Mouse (Mus musculus) olfactory bulb, adult 2 months (tissue): ENCODE measurements around the gene Scube1. TPM values are rescaled to one million over a fixed set of nuclear protein-coding genes. Genes with fewer than 3 reads are reported as not detected.

Experiments
- H3K27ac ChIP-seq: fragments of 200-500 bp; 2 replicates; pipeline ENCODE4 v1.5.1; 2012; ENCODE audit warnings: low read depth, low read length; ENCODE audit not compliant: insufficient read depth
- H3K4me1 ChIP-seq: fragments of 200-500 bp; 2 replicates; pipeline ENCODE4 v1.6.1; 2012; ENCODE audit warnings: low read length; ENCODE audit not compliant: control insufficient read depth, insufficient read depth
- H3K4me3 ChIP-seq: fragments of 200-500 bp; 2 replicates; pipeline ENCODE4 v1.5.1; 2012; ENCODE audit warnings: mild to moderate bottlenecking, low read depth, low read length, moderate library complexity; ENCODE audit not compliant: insufficient read depth
- CTCF ChIP-seq: fragments of 200-500 bp; IDR thresholded peaks from 2 replicates; pipeline ENCODE4 v1.5.1; 2012; ENCODE audit warnings: low read depth, mild to moderate bottlenecking, low read length, moderate library complexity; ENCODE audit not compliant: insufficient read depth
- POLR2A ChIP-seq: fragments of 200-500 bp; IDR thresholded peaks from 2 replicates; pipeline ENCODE4 v1.6.1; 2012; ENCODE audit warnings: mild to moderate bottlenecking, low read depth, low read length, moderate library complexity; ENCODE audit not compliant: insufficient read depth
- WGBS: fragments of 180-500 bp; shearing (Covaris S2); methylation state at CpG from one replicate; pipeline ENCODE4 v1.1.7; 2018; 5-methylcytosine and 5-hydroxymethylcytosine counted together
- polyA plus RNA-seq: library from polyadenylated mRNA; stranded (reverse); fragments of >200 nt; gene quantifications from 2 replicates; pipeline ENCODE4 v1.2.4, GENCODE M21; 2012; ENCODE audit warnings: low replicate concordance; ENCODE audit not compliant: missing spikeins, insufficient read depth, insufficient read length

Gene Scube1
- polyA plus RNA-seq, 1 experiment, result not detected

GRCm38 (mm10) chr15:83584741-83585220 lies 140.0 kb downstream of the Scube1 start:
- H3K4me3 ChIP-seq, result no peak overlapping the region
- no peaks in the 10 kb centered on the region for H3K4me1 ChIP-seq
- no peak for TF ChIP-seq CTCF
- TF ChIP-seq POLR2A, result no peak
- 95% methylated on average over 6 of the region's 6 CpGs for WGBS
- no peak overlapping the region for H3K27ac ChIP-seq

DNA sequence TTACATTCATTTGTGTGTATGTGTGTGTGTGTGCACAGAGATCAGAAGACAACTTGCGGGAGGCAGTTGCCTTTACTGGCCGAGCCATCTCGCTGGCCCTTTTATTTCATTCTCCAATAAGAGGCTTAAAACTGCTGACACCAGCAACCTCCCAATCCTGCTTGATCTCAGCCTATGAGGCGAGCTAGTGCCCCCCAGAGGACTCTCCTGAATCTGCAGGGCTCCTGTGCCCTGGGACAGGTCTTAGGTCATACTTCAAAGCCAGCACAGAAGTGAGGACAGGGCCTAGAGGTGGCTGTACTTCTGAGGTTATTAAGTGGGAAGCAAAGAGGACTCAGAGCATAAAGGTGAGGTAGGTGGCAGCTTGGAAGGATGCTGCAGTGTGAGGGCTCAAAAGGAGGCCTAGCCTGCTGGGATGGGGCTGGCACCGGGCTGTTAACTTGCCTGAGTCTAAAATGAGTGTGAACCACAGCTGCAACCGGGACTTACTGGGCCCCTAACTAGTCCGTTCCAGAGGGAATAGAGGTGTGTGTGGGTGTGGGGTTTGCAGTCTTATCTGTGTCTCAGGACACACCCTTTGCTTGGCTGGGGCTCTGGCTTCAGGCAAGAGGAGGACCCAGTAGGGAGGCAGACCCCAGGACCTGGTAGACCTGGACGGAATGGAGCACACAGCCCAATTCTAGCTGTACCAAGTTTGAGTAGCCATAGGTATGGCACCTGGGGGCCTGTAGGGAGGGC lies 141.2 kb downstream of the Scube1 start:
- Histone ChIP-seq H3K4me1 (no peaks in the 10 kb centered on the region), H3K4me3 (no peak overlapping the region), H3K27ac (no peak overlapping the region)
- 74% methylated on average over 8 of the region's 8 CpGs for WGBS
- no peak for TF ChIP-seq CTCF
- no peak for TF ChIP-seq POLR2A

GRCm38 (mm10) chr15:83582931-83583330 lies 141.9 kb downstream of the Scube1 start:
- no peak for TF ChIP-seq CTCF
- TF ChIP-seq POLR2A, result no peak
- 56% methylated on average over 4 of the region's 4 CpGs for WGBS
- H3K4me3 ChIP-seq, result no peak overlapping the region
- no peaks in the 10 kb centered on the region for H3K4me1 ChIP-seq
- no peak overlapping the region for H3K27ac ChIP-seq

DNA sequence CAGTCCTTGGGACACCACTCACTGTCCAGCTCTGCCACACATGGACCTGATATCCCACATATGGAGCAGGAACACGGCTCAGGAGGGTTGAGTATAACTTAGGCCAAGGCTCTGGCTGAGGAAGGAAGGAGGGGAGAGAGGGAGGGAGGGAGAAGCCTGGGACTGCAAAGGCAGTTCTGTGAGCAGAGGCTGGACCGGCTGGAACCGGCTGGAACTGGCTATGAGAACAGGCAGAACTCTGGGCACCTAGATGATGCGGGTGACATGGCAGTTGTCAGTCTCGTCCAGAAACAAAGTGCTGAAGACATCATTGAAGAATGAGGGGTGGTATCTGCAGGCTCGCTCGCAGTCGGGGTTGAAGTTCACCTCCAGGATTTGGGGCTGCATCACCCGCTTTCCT lies 148.2 kb downstream of the Scube1 start:
- Histone ChIP-seq H3K27ac (no peak overlapping the region), H3K4me3 (no peak overlapping the region), H3K4me1 (no peaks in the 10 kb centered on the region)
- WGBS, result 95% methylated on average over 9 of the region's 9 CpGs
- TF ChIP-seq CTCF, result no peak
- TF ChIP-seq POLR2A, result no peak

- no peak for TF ChIP-seq POLR2A
- TF ChIP-seq CTCF, result no peak
- H3K4me3 ChIP-seq, result no peak overlapping the region
- WGBS, result 93% methylated on average over 8 of the region's 8 CpGs
- H3K4me1 ChIP-seq, result no peaks in the 10 kb centered on the region
- no peak overlapping the region for H3K27ac ChIP-seq
Measured at GRCm38 (mm10) chr15:83575543-83575942, 149.3 kb downstream of the Scube1 start.

- Histone ChIP-seq H3K4me3 (no peak overlapping the region), H3K4me1 (no peaks in the 10 kb centered on the region), H3K27ac (no peak overlapping the region)
- WGBS, result 84% methylated on average over 6 of the region's 6 CpGs
- TF ChIP-seq POLR2A (no peak), CTCF (no peak)
Measured at GRCm38 (mm10) chr15:83574731-83575351, 150.0 kb downstream of the Scube1 start.

DNA sequence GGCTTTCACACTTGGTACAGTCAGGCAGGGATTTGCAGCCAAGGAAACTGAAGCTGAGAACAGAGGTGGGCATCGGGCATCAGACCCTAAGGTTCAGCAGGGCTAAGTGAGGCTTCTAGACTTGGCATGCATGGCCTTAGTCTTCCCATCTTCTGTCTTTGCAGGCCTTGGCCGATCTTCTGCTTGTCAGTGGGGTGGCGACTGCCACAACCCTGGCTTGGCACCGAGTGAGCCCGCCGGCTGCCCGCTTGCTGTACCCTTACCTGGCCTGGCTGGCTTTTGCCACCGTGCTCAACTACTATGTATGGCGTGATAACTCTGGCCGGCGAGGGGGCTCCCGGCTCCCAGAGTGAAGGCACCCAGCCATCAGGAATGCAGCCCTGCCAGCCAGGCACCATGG lies 151.2 kb downstream of the Scube1 start:
- 94% methylated on average over 12 of the region's 12 CpGs for WGBS
- Histone ChIP-seq H3K4me1 (no peaks in the 10 kb centered on the region), H3K4me3 (no peak overlapping the region), H3K27ac (no peak overlapping the region)
- TF ChIP-seq CTCF, result no peak
- no peak for TF ChIP-seq POLR2A

- 85% methylated on average over 4 of the region's 4 CpGs for whole genome bisulfite sequencing
- TF ChIP-seq CTCF (no peak), POLR2A (no peak)
- H3K4me3 ChIP-seq, result no peak overlapping the region
Measured at GRCm38 (mm10) chr15:83572132-83572531, 152.7 kb downstream of the Scube1 start.

DNA sequence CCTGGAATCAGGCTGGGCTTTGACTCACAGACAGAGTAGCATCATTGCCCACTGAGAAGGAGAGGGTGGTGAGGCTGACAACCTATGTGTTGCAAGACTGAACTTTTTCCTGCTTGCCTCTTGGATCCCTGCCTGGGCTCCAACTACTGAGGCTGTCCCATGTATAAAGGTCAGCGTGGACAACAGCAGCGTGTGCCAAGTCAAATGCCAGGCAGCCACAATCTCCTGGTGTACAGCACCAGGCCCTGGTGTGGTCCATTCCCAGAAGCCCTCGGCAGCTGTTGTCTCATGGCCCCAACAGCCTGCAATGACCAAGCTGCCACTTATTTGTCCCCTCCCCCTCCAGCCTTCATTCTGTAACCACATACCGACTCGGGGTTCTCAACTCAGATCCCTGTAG lies 153.2 kb downstream of the Scube1 start:
- WGBS, result 82% methylated on average over 5 of the region's 5 CpGs
- H3K4me1 ChIP-seq, result no peaks in the 10 kb centered on the region
- no peak for TF ChIP-seq POLR2A
- TF ChIP-seq CTCF, result no peak
- H3K27ac ChIP-seq, result no peak overlapping the region
- H3K4me3 ChIP-seq, result no peak overlapping the region

More at GRCm38 (mm10) chr15:83572132-83572531, 152.7 kb downstream of the Scube1 start:
- Histone ChIP-seq H3K4me1 (no peaks in the 10 kb centered on the region), H3K27ac (no peak overlapping the region)

GRCm38 (mm10) chr15:83570641-83571040 lies 154.2 kb downstream of the Scube1 start:
- H3K27ac ChIP-seq, result no peak overlapping the region
- WGBS, result 68% methylated on average over 2 of the region's 2 CpGs
- H3K4me1 ChIP-seq, result no peaks in the 10 kb centered on the region
- TF ChIP-seq POLR2A, result no peak
- no peak for TF ChIP-seq CTCF
- no peak overlapping the region for H3K4me3 ChIP-seq
